13 mouse cellular contexts compared by ENCODE assay signal in genomic region chr12:24897354-24897753, GRCm38 (mm10).
"Had no signal": no experiment of that assay in that cellular context is flagged by ENCODE, and none has a peak within 500 bp of the region (broad histone marks: within the 10 kb centered on the region; RNA-seq: fewer than 3 reads in every experiment).

No protein-coding gene starts in this region.

- H3K4me3 ChIP-seq: intestine, embryonic 15.5 days; limb, embryonic 13.5 days; liver, embryonic 15.5 days; megakaryocyte, embryonic 14.5 days; midbrain, embryonic 12.5 days; neural tube, embryonic 12.5 days had no signal

- ATAC-seq: intestine, embryonic 15.5 days; lung, postnatal 0 days had no signal

- H3K36me3 ChIP-seq: intestine, embryonic 15.5 days; liver, embryonic 15.5 days had no signal

- H3K27me3 ChIP-seq: intestine, embryonic 15.5 days; limb, embryonic 13.5 days; liver, embryonic 15.5 days; megakaryocyte, embryonic 14.5 days; midbrain, embryonic 12.5 days; neural tube, embryonic 12.5 days had no signal

- H3K9me3 ChIP-seq: intestine, embryonic 15.5 days; limb, embryonic 13.5 days; liver, embryonic 15.5 days; megakaryocyte, embryonic 14.5 days; midbrain, embryonic 12.5 days; neural tube, embryonic 12.5 days had no signal

- DNase-seq: left cerebral cortex, postnatal 4 days; lung, adult 2 months; thymus, postnatal 4 days had no signal

- H3K27ac ChIP-seq: intestine, embryonic 15.5 days; macrophage; midbrain, embryonic 12.5 days; neural tube, embryonic 12.5 days; stomach, postnatal 0 days had no signal

- H3K9ac ChIP-seq: intestine, embryonic 15.5 days; limb, embryonic 13.5 days; liver, embryonic 15.5 days; midbrain, embryonic 12.5 days; neural tube, embryonic 12.5 days had no signal

- H3K4me2 ChIP-seq: intestine, embryonic 15.5 days; limb, embryonic 13.5 days; liver, embryonic 11.5 days; liver, embryonic 15.5 days; midbrain, embryonic 12.5 days; neural tube, embryonic 12.5 days had no signal
